Mouse (Mus musculus): ENCODE results near the gene Tmod1. TPM values are rescaled to one million over a fixed set of nuclear protein-coding genes. Genes with fewer than 3 reads are reported as not detected.

Tmod1 gene
- 10 to 100 TPM; 51.9 to 57.0 (median 53.7) TPM for total RNA-seq (2022)

- peak in 1 of 2 experiments; percentile 56 for DNase-seq (ENCODE audit: low spot score in 2 of 2)
Observed at GRCm38 (mm10) chr4:46038892-46039751, at the start of gene Tmod1. Gene Tmod1, plus strand, starts transcription at chr4:46038935.

GRCm38 (mm10) chr4:45990427-45991135 lies 48.2 kb upstream of the Tmod1 start:
- no peak for DNase-seq (ENCODE audit: low spot score in 2 of 2)

GRCm38 (mm10) chr4:45998536-45998935 lies 40.2 kb upstream of the Tmod1 start:
- no peak for DNase-seq (ENCODE audit: low spot score in 2 of 2)

- no peak for DNase-seq (ENCODE audit: low spot score in 2 of 2)
Observed at GRCm38 (mm10) chr4:46008142-46008793, 30.5 kb upstream of the Tmod1 start.

DNA sequence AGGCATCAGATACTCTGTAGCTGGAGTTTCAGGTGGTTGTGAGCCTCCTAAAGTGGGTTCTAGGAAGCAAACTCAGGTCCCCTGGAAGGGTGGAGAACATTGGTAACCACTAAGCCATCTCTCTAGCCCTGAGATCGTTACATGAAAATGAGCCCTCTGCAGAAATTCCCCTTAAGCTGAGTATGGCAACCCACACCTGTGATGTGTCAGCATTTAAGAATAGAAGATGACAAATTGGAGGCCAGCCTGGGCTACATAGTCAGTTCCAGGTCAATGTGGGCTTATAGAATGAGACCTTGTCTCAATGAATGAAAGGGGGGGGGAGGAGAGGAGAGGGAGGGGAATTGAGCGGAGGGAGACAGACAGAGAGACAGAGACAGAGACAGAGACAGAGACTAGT lies 27.0 kb upstream of the Tmod1 start:
- no peak for DNase-seq (ENCODE audit: low spot score in 2 of 2)

- DNase-seq (ENCODE audit: low spot score in 2 of 2), result no peak
Observed at GRCm38 (mm10) chr4:46015605-46016004, 23.1 kb upstream of the Tmod1 start.

- no peak for DNase-seq (ENCODE audit: low spot score in 2 of 2)
Observed at GRCm38 (mm10) chr4:46023021-46023481, 15.7 kb upstream of the Tmod1 start.

DNA sequence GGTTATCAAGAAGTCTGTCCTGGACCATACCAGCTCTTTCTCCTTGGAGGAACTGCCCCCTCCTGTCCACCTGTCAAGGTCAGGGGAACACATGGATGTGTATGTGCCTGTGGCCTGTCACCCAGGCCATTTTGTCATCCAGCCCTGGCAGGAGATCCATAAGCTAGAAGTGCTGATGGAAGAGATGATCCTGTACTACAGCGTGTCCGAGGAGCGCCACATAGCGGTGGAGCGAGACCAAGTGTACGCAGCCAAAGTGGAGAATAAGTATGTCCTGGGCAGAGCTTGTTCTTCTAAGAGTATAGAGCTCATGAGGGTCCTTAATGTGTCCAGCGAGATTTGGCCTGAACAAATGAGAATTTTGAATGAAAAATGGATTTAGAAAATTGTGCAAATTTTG lies 12.8 kb upstream of the Tmod1 start:
- DNase-seq (ENCODE audit: low spot score in 2 of 2), result no peak

DNA sequence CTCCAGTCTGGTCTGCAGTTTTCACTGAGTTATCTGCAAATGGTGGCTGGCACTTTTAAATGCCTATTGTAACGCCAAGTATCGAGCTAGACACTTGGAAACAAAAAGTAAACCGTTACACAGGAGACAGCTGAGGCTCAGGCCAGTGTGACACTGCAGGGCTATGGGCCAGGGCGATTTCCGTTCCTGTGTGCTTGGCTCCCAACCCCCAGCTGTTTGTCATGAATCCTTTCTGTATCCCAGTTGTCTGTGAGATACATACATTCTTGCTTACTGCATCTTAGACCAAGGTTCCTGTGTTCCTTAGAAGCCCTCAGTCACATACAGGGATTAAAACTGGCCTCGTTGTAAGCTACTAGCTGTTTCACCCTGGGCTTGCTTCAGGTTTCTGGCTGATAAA lies 10.5 kb upstream of the Tmod1 start:
- DNase-seq (ENCODE audit: low spot score in 2 of 2), result no peak

- no peak for DNase-seq (ENCODE audit: low spot score in 2 of 2)
Observed at GRCm38 (mm10) chr4:46028781-46029180, 10.0 kb upstream of the Tmod1 start.

- DNase-seq (ENCODE audit: low spot score in 2 of 2), result no peak
Observed at GRCm38 (mm10) chr4:46029552-46029951, 9.2 kb upstream of the Tmod1 start.

GRCm38 (mm10) chr4:46032448-46032847 lies 6.3 kb upstream of the Tmod1 start:
- DNase-seq (ENCODE audit: low spot score in 2 of 2), result no peak

DNA sequence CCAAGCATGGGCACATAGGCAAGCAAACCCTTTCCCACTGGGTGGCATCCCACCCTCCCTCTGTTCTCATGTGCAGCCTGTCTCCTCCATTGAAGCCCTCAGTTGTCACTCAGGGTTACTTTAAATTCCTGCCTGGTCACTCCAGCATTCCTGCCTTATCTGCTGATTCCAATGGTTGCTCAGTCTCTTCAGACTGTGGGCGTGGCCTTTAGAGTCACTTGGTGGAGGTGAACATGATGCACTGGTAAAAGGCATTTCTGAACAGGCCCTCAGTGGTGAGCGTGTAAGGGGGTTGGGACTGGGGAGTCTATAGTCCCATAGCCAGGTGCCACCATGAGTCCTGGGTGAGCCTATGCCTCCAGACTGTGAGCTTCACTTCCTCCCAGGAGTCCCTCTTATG lies 5.5 kb upstream of the Tmod1 start:
- no peak for DNase-seq (ENCODE audit: low spot score in 2 of 2)

DNA sequence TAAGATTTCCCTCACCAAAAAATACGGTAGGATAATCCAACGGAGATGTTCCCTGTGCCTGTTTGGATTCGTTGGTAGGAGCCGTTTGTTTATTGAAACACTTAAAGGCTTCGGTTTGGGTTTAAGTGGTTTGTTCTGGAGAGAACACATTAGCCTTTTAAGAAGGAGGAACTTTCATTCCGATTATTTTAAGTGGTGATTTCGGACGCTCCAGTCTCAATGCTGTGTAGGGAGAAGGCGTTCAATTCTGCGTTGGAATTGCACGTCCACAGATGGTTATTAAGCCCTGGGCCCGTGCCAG lies 194 bp upstream of the Tmod1 start:
- DNase-seq (ENCODE audit: low spot score in 2 of 2), result no peak

DNA sequence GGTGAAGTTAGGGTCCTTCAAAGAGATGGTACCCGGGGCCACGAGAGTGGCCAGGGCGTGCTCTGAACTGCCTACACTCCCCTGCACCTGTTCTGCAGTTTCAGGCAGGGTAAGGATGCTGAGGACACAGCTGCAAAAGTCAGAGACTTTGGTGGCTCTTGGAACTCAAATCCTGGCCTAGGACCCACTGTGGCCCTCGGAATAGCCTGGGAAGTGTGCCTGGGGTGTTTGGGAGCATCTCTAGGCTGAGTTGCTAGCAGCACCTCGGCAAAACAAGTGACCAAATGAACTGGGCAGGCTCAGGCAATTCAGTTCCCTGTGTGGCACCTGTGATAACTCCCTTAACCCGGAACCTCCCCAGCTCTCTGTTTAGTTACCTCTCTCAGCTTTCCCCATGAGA lies 1.2 kb downstream of the Tmod1 start:
- no peak for DNase-seq (ENCODE audit: low spot score in 2 of 2)

DNA sequence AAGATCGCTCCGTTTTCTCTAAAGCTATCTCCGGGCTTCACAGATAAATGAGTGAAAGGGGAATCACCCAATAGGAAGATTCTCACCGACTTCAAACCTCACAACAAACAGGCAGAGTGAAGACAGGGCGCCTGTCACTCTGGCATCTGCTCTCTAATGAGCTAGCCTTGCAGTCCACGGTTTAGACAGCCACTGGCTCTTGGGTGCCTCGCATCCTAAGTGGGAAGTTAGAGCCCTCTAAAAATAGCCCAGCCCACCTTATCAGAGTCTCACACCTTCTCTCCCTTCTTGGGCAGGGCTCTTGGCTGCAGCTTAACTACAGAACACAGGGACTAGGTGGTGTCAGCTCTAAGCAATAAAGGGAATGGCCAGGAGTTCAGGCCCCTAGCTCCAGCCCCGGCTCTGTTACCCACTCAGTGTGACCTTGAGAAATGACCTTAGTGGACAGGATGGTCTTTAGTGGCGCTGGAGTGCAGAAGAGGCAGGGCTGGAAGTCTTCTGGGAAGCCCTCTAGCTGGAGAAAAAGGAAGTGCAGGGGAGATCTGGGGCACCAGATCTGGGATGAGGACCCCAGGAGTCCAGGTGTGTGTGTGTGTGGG lies 2.0 kb downstream of the Tmod1 start:
- peak in 1 of 2 experiments; percentile 49 for DNase-seq (ENCODE audit: low spot score in 2 of 2)

DNA sequence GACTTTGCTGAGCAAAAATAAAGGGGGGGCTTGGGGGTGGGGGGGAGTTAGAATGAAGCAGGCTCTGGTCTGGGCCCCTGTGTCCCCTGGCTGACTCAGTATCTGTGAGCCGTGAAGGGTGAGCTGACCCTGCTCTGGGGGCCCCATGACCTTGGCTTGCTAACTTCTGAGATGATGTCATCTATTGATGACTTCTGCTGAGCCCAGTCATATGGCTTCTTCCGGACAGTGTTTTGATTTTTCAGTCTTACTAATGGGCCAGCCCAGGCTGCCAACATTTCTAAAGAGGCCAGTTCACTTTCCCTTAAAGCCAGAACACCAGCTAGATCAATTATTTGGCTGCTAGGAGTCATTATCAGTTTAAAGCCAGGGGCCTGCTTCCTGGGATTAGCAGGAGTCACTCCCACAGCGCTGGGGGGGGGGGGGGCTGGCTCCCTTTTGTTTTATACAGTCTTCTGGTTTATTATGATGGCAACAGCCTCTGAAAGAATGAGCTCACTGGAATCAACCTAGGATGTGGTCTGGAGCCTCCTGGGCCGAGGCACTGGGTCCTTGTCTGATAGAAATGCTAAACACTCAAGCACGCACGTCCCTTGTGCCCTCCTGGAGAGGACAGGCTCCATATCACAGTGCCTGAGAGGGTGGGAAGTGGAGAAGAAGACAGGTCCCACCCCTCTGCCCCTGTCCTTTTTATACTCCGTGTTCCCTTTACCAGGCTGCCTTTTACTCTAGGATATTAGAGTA lies 3.2 kb downstream of the Tmod1 start:
- no peak for DNase-seq (ENCODE audit: low spot score in 2 of 2)

GRCm38 (mm10) chr4:46042505-46042850 lies 3.7 kb downstream of the Tmod1 start:
- no peak for DNase-seq (ENCODE audit: low spot score in 2 of 2)

- no peak for DNase-seq (ENCODE audit: low spot score in 2 of 2)
Observed at GRCm38 (mm10) chr4:46043361-46043760, 4.6 kb downstream of the Tmod1 start.

DNA sequence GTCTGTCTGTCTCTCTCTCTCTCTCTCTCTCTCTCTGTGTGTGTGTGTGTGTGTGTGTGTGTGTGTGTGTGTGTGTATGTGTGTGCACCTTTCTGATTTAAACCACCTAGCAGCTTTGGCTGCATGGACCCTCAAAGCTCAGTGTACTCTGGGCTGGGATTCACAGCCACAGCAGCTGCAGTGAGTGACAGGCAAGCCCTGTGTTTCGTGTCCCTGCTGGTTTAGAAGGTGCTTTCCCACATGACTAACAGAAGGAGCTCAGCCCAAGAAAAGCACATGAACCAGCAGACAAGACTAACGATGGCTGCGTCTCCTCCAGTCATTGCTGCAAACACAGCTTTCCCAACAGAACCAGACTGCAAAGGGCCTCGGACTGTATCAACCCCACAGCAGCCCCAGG lies 9.2 kb downstream of the Tmod1 start:
- DNase-seq (ENCODE audit: low spot score in 2 of 2), result no peak

- DNase-seq (ENCODE audit: low spot score in 2 of 2), result no peak
Observed at GRCm38 (mm10) chr4:46048418-46048817, 9.7 kb downstream of the Tmod1 start.
